Mouse (Mus musculus): ENCODE results near the gene Ythdf1.

DNA sequence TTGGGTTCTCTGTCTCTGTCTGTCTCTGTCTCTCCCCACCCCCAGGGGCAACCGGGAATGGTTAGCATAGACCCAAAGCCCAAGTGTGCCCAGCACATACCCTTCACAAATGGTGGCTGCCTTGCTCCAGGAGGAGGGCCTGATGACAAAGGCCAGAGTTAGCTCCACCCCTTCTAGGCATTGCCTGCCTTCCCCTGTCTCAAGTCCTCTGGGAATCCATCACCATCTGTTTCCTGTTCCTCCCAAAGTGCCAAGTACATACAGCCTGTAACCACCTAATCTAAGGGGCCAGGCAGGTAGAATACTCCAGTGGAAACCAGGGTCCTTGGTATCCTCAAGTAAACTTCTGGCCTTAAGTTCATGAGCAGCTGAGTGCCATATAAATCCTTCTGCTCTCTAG lies 11.7 kb upstream of the Ythdf1 start:
- TF ChIP-seq GATA1 (IDR thresholded peaks at IDR 0.05; ENCODE audit: borderline replicate concordance, low read length) (no peak), FLI1 (IDR thresholded peaks at IDR 0.05; ENCODE audit: low read length) (no peak)

Measured in megakaryocyte, embryonic 14.5 days (primary cell).